Mouse (Mus musculus): ENCODE measurements around the gene Cst11. TPM values are rescaled to one million over a fixed set of nuclear protein-coding genes. Genes with fewer than 3 reads are reported as not detected.

The Cst11 gene
- polyA plus RNA-seq, 1 experiment from 2014 or later: not detected

Other genes with a start within 250 kb of the Cst11 start
- 113 and 114 TPM in 2 replicates for gene Nxt1, start 98.9 kb downstream of the Cst11 start, polyA plus RNA-seq (2014; fragmentation: Nextera tagmentation; extraction: Ambion mirVana)
- 21.0 and 24.8 TPM in 2 replicates for gene Gzf1, start 90.5 kb downstream of the Cst11 start, polyA plus RNA-seq (2014; fragmentation: Nextera tagmentation; extraction: Ambion mirVana)
- 24.1 and 25.8 TPM in 2 replicates for gene Napb, start 39.0 kb downstream of the Cst11 start, polyA plus RNA-seq (2014; fragmentation: Nextera tagmentation; extraction: Ambion mirVana)
- 0.32 TPM in 1 of 2 replicates, not detected in the other for gene Cstl1, start 21.1 kb downstream of the Cst11 start, polyA plus RNA-seq (2014; fragmentation: Nextera tagmentation; extraction: Ambion mirVana)
- gene 8030411F24Rik, start 10.5 kb upstream of the Cst11 start, polyA plus RNA-seq (2014; fragmentation: Nextera tagmentation; extraction: Ambion mirVana): not detected in 2 replicates
- not detected in 2 replicates for gene Cst12, start 17.9 kb upstream of the Cst11 start, polyA plus RNA-seq (2014; fragmentation: Nextera tagmentation; extraction: Ambion mirVana)
- gene Cst8, start 27.3 kb upstream of the Cst11 start, polyA plus RNA-seq (2014; fragmentation: Nextera tagmentation; extraction: Ambion mirVana): not detected in 2 replicates
- gene Cst13, start 48.6 kb upstream of the Cst11 start, polyA plus RNA-seq (2014; fragmentation: Nextera tagmentation; extraction: Ambion mirVana): not detected in 2 replicates
- not detected in 2 replicates for gene Cst9, start 63.6 kb upstream of the Cst11 start, polyA plus RNA-seq (2014; fragmentation: Nextera tagmentation; extraction: Ambion mirVana)
- not detected in 2 replicates for gene 9230104L09Rik, start 93.5 kb upstream of the Cst11 start, polyA plus RNA-seq (2014; fragmentation: Nextera tagmentation; extraction: Ambion mirVana)
- gene Cst3, start 104.2 kb upstream of the Cst11 start, polyA plus RNA-seq (2014; fragmentation: Nextera tagmentation; extraction: Ambion mirVana): 367 and 384 TPM in 2 replicates
- not detected in 2 replicates for gene Gm1330, start 231.8 kb upstream of the Cst11 start, polyA plus RNA-seq (2014; fragmentation: Nextera tagmentation; extraction: Ambion mirVana)
- gene Gm10750, start 245.7 kb upstream of the Cst11 start, polyA plus RNA-seq (2014; fragmentation: Nextera tagmentation; extraction: Ambion mirVana): not detected in 2 replicates

All from hindbrain, embryonic 11.5 days (tissue).